Mouse (Mus musculus) heart, adult 18-20 months (tissue): ENCODE measurements at regions not wholly inside any gene's neighbourhood (a gene's known extent, or its start where the extent isn't known, plus 50 kb on each side); places are given as distances from the start of the nearest gene placed in this dataset.
A peak's percentile ranks its signal among the peaks of the same experiment; 100 is the strongest.

Experiments used
- DNase-seq, 2 experiments: peaks; one replicate each; pipeline ENCODE4 v3.0.0; 2021 to 2022; ENCODE audit warnings: mixed read lengths in 1 of 2

DNA sequence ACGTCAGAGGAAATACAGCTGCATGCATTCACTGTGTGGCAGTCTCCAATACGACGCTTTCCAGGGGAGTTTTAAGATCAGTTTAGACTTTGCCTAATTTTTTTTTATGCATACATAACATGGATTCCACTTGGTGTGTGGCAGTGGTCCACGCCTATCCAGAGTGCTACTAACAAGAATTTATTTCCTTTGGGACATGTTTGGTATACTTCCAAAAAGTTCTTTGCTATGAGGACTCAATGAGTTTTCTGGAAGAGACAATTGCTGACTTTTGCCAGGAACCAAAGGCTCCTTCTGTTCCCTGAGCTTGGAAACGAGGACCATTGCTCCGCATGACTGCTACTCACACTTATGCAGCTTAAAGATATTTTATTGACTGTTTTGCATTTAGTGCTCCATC lies 59.2 kb downstream of the Marcks start:
- DNase-seq, result peak; percentile 50 to 59

DNA sequence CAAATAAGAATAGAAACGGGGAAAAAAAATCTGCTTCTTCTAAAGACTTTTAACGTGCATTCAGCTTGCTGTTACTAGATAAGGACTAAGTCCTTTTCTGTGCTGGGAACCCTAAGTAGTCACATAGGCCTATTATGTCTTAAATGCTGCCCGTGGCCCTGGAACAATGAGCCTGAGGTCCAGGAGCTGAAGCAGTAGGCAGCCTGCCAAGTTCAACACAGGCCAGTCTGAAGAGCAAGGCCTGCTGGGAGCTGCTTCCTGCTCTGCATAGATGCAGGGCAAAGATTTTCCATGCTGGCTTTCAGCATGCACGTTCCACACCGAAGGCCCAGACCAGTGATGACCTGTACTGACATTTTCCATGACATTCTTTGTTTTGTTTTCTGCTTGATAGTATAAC lies 60.3 kb downstream of the Marcks start:
- peak; percentile 88 to 95 for DNase-seq

DNA sequence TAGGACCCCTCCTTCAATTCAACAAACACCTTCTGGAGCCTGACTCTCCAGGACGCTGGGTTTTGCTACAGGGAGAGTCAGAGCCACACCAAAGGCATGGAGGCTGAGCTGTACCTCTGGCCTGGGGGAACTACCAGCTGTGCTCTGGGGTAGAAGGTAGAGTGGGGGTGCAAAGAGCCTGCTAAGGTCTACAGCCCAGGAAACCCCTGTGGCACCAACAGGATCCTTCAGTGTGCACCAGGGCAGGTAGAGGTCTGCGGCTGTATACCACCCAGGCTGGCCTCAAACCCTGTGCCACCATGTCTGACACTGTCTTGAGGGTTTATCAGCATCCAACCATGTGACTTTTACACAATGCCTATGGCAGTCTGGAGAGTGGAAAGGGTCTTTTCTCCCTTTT lies 61.0 kb downstream of the Marcks start:
- DNase-seq, result no peak

DNA sequence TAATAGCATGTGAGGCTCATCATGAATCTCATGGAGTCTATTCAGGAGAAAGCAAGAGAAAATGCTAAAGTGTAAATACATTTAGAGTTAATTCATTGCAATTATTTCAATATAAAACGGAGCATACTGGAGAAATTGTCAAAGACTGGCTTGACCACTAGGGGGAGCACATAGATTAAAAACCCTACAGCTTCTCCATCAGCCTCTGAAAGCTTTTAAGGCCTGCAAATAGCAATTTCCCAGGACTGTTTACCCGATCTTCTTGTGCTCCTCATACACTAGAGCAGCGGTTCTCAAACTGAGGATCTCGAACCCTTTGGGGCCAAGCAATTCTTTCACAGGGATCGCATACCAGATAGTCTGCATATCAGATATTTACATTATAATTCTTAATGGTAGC lies 65.9 kb downstream of the Marcks start:
- DNase-seq, result peak; percentile 69 to 84

DNA sequence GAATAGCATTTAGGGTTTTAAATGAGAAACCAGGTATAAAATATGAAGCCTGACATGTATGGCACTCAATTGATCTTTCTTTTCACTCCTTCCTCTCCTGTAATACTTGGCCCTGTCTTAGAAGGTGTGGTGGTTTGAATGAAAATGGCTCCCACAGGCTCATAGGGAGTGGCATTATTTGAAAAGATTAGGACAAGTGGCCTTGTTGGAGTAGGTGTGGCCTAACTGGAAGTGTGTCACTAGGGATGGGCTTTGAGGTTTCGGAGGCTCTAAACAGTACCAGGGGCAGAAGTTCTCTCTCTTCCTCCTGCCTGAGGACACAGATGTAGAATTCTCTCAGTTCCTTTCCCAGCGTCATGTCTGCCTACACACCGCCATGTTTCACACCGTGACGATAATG lies 66.7 kb downstream of the Marcks start:
- no peak for DNase-seq

DNA sequence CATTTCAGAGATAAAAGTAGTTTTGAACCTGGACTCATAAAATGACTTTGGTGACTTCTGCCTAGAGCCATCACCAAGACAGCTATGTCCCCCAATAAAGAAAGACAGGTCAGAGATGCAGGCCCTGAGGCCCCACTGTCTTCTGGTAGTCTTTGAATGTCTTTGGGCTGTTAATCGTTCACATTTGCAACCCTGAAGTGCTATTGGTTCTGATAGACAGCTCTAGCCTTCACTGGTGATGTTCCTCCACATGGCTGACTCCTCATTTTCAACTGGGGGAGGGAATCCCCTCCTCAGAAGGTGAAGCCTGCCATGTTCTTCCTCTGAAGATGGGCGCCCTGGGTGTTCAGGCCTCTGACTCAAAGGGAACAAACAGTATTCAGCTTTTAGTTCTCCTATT lies 67.3 kb downstream of the Marcks start:
- DNase-seq, result no peak
